Mouse (Mus musculus) embryonic facial prominence, embryonic 10.5 days (tissue): Measurements from ENCODE around the gene Gnat1. TPM values are rescaled to one million over a fixed set of nuclear protein-coding genes. Genes with fewer than 3 reads are reported as not detected.
A peak's percentile ranks its signal among the peaks of the same experiment; 100 is the strongest.
"Not testable (repeated sequence)": the region's sequence is repeated elsewhere in the genome, so short reads cannot be mapped to it uniquely, and the experiment has no call there.

ENCODE experiments used
- DNase-seq: peaks from one replicate; pipeline ENCODE4 v3.0.0-alpha.2; 2017; ENCODE audit warnings: low spot score
- H3K27ac ChIP-seq: fragments of 300-500 bp; sonication (generic); replicated peaks from 2 replicates; pipeline ENCODE4 v1.5.1; 2016; ENCODE audit warnings: mild to moderate bottlenecking
- H3K27me3 ChIP-seq: fragments of 300-500 bp; sonication (generic); replicated peaks from 2 replicates; pipeline ENCODE4 v1.6.1; 2016; ENCODE audit warnings: low read depth, mild to moderate bottlenecking; ENCODE audit not compliant: poor library complexity, severe bottlenecking
- H3K36me3 ChIP-seq: fragments of 300-500 bp; sonication (generic); replicated peaks from 2 replicates; pipeline ENCODE4 v1.6.1; 2016; ENCODE audit warnings: mild to moderate bottlenecking, moderate library complexity
- H3K4me1 ChIP-seq: fragments of 300-500 bp; sonication (generic); 2 replicates; pipeline ENCODE4 v1.6.1; 2016
- H3K4me3 ChIP-seq: fragments of 300-500 bp; sonication (generic); 2 replicates; pipeline ENCODE4 v1.5.1; 2016; ENCODE audit warnings: mild to moderate bottlenecking, moderate library complexity
- H3K9me3 ChIP-seq: fragments of 300-500 bp; sonication (generic); 2 replicates; pipeline ENCODE4 v1.6.1; 2016; ENCODE audit warnings: mild to moderate bottlenecking
- WGBS: fragments of 180-500 bp; shearing (Covaris S2); methylation state at CpG from one replicate; pipeline ENCODE4 v1.1.7; 2016; 5-methylcytosine and 5-hydroxymethylcytosine counted together
- polyA plus RNA-seq: library from polyadenylated mRNA; unstranded; fragments of >200 nt; fragmentation: Nextera tagmentation; extraction: Ambion mirVana; gene quantifications from 2 replicates; pipeline ENCODE4 v1.2.1, GENCODE M21; 2016

Gene Gnat1
- polyA plus RNA-seq, 1 experiment from 2014 or later: 3.4 TPM

DNA sequence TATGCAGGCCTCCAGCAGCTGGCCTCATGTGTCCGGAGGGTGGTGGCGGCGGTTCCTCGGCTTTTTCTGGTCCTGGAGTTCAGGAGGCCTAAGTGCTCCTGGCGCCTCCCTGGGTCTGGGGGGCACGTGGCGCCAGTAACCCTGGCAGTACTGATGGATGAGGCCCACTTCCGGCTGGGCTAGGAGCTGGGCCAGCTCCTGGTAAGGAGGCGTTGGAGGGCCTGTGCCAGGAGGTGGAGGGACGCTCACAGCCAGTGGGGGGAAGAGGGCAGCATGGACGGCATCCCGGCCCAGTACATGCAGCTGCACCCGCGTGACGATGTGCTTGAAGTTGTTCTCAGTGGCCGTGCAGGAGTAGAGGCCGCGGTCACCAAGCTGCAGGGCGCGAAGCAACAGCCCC lies 2.9 kb upstream of the Gnat1 start:
- H3K9me3 ChIP-seq: no peaks in the 10 kb centered on the region
- peaks cover 62% of the 10 kb centered on the region for H3K36me3 ChIP-seq
- 94% methylated on average over 20 of the region's 20 CpGs for WGBS
- H3K4me3 ChIP-seq: no peak overlapping the region
- DNase-seq: no peak
- H3K4me1 ChIP-seq: peaks cover 20% of the 10 kb centered on the region; the same call in 1 of the 2 replicates
- no peak overlapping the region for H3K27ac ChIP-seq
- H3K27me3 ChIP-seq: peaks cover 21% of the 10 kb centered on the region

DNA sequence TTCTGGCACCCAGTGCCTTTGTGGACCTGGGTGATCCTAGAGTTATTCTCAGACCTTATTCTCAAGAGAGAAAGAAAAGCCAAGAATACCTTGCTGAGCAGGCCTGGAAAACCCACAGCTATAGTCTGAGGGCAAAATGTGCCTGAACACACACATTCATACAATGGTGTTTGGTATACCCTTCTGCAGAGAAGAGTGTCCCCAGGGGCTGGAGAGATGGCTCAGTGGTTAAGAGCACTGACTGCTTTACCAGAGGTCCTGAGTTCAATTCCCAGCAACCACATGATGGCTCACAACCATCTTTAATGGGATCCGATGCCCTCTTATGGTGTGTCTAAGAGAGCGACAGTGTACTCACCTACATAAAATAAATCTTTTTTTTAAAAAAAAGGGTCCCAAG lies 651 bp downstream of the Gnat1 start:
- Histone ChIP-seq H3K4me3 (no peak overlapping the region), H3K27ac (no peak overlapping the region), H3K9me3 (no peaks in the 10 kb centered on the region), H3K27me3 (peaks cover 56% of the 10 kb centered on the region), H3K36me3 (peaks cover 26% of the 10 kb centered on the region), H3K4me1 (peaks cover 27% of the 10 kb centered on the region)
- DNase-seq: no peak
- WGBS: 91% methylated on average over 2 of the region's 2 CpGs

DNA sequence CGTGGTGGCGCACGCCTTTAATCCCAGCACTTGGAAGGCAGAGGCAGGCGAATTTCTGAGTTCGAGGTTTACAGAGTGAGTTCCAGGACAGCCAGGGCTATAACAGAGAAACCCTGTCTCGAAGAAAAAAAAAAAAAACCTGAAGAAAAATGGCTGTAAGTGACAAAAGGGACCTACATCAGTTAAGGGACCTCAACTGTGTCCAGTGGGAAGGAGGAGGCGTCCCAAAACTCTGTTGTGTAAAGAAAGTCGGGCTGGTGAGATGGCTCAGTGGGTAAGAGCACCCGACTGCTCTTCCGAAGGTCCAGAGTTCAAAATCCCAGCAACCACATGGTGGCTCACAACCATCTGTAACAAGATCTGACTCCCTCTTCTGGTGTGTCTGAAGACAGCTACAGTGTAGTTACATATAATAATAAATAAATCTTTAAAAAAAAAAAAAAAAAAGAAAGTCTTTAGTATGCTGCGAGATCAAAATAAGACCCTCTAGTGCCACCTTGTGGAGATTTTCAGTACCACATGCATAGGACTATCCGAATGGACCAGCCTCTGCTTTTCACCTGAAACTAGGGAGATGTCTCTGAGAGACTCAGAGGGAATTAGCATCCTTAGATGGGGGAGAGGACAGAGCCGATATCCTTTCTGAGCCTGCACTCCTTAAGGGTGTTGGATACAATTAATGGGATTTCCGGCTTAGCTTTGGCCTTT lies 1.5 kb downstream of the Gnat1 start:
- not testable (repeated sequence) for H3K9me3 ChIP-seq, H3K4me3 ChIP-seq, H3K27ac ChIP-seq
- H3K4me1 ChIP-seq: peaks cover 27% of the 10 kb centered on the region
- peaks cover 60% of the 10 kb centered on the region for H3K27me3 ChIP-seq
- peaks cover 18% of the 10 kb centered on the region for H3K36me3 ChIP-seq
- WGBS: 39% methylated on average over 14 of the region's 14 CpGs
- peak; percentile 67 for DNase-seq

DNA sequence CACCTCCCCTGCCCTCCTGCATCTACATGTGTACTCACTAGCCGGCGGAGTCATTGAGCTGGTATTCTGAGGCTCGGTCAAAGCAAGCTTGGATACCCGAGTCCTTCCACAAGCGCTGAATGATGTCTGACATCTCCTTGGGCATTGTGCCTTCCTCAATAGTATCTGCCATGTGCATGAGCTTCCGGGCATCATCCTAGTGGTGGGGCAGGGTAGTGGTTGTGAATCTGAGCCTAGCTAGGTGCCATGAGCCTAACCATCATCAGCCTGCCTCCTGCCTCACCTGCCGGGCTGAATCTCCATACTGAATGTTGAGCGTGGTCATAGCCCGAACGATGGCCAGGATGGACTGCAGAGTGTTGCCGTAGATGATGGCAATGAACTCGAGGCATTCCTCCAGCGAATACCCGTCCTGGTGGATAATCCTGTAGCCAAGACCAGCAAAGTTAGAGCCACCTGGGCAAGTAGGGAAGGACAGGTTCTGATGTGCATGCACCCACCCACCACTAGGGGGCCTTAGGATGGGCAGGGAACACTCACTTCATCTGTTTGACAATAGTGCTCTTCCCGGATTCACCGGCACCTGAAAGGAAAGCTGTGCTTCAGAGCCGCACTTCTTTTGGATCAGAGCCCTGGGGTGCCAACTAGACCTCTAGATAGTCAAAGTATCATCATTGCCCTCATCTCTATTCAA lies 2.3 kb downstream of the Gnat1 start:
- H3K4me1 ChIP-seq: peaks cover 27% of the 10 kb centered on the region
- H3K4me3 ChIP-seq: peak overlapping the region; percentile 52; the same call in 1 of the 2 replicates
- no peak overlapping the region for H3K27ac ChIP-seq
- 23% methylated on average over 17 of the region's 17 CpGs for WGBS
- peak; percentile 77 for DNase-seq
- no peaks in the 10 kb centered on the region for H3K9me3 ChIP-seq
- peaks cover 60% of the 10 kb centered on the region for H3K27me3 ChIP-seq
- H3K36me3 ChIP-seq: peaks cover 10% of the 10 kb centered on the region

DNA sequence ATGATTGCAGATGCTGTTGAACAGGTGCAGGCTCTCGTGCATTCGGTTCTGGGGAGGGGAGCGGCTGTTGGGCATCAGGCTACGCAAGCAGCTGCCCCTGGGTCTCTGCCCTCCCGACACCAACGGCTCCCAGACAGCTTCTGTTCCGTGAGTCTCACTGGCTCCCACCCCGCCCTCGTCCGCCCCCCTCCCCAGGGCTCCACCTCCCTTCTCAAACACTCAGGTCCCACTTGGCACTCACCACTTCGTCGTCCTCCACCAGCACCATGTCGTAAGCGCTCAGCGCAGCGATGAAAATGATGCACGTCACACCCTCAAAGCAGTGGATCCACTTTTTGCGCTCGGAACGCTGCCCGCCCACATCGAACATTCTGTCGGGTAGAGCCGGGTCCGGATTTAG lies 3.2 kb downstream of the Gnat1 start:
- DNase-seq: no peak
- peaks cover 27% of the 10 kb centered on the region for H3K4me1 ChIP-seq
- no peaks in the 10 kb centered on the region for H3K9me3 ChIP-seq
- no peak overlapping the region; the same call in 1 of the 2 replicates for H3K27ac ChIP-seq
- peaks cover under 1% of the 10 kb centered on the region for H3K36me3 ChIP-seq
- H3K4me3 ChIP-seq: peak overlapping the region; percentile 52
- H3K27me3 ChIP-seq: peaks cover 60% of the 10 kb centered on the region
- WGBS: 2% methylated on average over 25 of the region's 25 CpGs

DNA sequence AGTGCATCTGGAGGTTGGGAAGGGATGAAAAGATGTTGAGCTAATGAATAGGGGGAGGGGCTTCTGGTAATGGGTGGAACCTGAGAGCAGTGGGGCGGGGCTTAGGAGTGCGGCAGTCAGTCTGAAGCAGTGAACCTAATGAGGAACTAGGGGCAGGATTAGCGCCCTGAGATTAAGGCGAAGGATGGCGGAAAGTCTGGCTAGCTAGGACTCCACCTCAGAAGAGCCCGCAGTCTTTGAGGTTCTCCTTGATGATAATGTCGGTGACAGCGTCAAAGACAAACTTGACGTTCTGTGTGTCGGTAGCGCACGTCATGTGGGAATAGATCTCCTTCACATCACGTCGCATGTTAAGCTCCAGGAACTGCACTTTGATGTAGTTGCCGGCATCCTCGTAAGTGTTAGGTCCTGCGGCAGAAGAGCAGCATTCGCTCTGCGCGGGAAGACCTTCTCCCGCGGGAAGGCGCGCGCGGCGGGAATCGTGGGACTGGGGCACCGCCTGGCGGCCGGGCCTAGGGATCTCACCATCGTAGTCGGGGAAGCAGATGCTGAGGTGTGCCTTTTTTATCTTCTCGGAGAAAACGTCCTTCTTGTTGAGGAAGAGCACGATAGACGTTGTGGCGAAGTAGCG lies 3.7 kb downstream of the Gnat1 start:
- DNase-seq: peak; percentile 90
- peaks cover 60% of the 10 kb centered on the region for H3K27me3 ChIP-seq
- under 1% methylated on average over 39 of the region's 39 CpGs for WGBS
- H3K9me3 ChIP-seq: no peaks in the 10 kb centered on the region
- H3K36me3 ChIP-seq: no peaks in the 10 kb centered on the region
- H3K4me1 ChIP-seq: peaks cover 27% of the 10 kb centered on the region
- no peak overlapping the region; the same call in 1 of the 2 replicates for H3K27ac ChIP-seq
- H3K4me3 ChIP-seq: peak overlapping the region; percentile 52

DNA sequence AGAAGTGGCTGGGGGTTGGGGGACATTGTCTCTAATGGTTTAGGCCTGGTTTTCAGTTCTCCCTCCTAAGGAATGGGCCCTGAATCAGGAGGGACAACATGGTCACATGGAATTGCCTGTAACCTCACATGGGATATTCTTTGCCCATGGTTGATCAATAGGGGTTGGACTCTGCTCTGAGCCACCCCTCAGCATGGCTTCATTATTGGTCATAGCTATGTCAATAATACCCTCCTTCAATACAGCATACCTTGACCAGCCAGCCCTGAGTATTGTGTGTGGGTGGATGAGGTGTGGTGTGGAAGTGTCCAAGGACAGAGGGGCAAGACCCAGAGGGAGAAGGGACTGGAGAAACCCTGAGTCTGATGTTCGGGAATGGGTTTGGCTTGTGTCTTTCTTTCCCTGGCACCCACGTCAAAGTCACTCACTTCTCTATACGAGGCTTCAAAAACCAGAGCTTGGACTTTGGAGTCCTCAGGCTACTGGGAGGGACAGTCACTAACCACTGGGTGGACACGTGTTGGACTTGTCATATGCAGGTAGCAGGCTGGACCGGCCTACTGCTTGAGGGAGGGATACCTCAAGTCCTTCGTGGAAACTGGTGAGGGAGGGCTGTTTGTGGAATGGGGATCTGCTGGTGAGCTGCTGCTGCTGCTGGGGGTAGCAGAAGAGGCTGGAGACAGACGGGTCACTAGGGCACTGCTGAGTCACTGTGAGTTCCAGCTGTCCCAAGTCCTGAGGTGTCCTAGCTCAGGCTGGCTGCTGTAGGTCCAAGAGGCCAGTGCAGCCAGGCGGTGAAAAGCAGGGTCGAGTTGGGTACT lies 4.7 kb downstream of the Gnat1 start:
- Histone ChIP-seq H3K27me3 (peaks cover 63% of the 10 kb centered on the region), H3K27ac (0 out of 2 replicates have a peak overlapping the region, but pooled peaks have one; percentile 11), H3K4me3 (peak overlapping the region; percentile 52; the same call in 1 of the 2 replicates), H3K36me3 (no peaks in the 10 kb centered on the region), H3K4me1 (peaks cover 36% of the 10 kb centered on the region), H3K9me3 (no peaks in the 10 kb centered on the region)
- DNase-seq: no peak
- WGBS: 53% methylated on average over 9 of the region's 9 CpGs

DNA sequence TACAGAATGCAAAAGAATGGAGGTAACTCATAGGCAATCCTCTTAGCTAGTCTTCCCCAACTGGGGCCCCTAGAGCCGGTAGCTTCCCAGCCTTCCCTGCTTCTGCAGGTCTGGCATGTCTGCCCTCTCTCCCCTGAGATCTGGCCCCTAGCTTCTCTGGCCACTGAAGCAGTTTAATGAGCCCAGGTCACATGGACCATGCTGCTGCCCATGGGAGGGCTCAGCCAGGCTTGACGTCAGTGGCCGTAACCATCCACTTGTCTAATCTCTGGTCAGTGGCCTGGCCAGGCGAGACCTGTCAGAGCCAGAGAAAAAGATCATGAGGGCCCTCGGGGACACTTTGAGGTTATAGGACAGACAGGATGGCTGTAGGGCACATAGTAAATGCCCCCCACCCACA lies 9.3 kb downstream of the Gnat1 start:
- no peak overlapping the region for H3K27ac ChIP-seq
- DNase-seq: no peak
- H3K36me3 ChIP-seq: no peaks in the 10 kb centered on the region
- WGBS: 53% methylated on average over 5 of the region's 5 CpGs
- H3K4me3 ChIP-seq: no peak overlapping the region
- peaks cover 48% of the 10 kb centered on the region for H3K4me1 ChIP-seq
- H3K9me3 ChIP-seq: no peaks in the 10 kb centered on the region
- H3K27me3 ChIP-seq: peaks cover 66% of the 10 kb centered on the region

DNA sequence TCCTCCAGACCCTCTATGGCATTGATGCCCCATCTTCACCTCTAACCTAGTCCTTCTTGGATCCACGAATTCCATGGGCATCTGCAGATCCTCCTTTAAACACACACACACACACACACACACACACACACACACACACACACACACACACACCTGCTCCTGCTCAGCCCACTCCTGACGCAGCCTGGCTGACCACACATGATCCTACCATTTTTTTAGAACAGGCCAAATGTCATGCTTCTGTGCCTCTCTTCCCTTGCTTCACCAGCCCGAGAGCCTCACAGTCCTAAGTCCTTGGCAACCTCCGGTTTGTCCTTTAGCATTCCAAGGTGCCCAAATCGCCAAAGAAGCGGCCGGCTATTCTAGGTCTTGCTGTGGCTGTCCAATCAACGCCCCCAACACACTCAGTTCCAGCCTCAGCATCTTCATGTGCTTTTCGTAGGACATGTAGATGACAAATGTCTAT lies 10.0 kb downstream of the Gnat1 start, which contains the start of gene Slc38a3:
Gene Slc38a3, minus strand, starts transcription at position 51 of the 466 bp plus-strand sequence.
- 87% methylated on average over 9 of the region's 9 CpGs for WGBS
- Histone ChIP-seq H3K4me3 (no peak within 1 kb of the TSS), H3K27ac (no peak within 1 kb of the TSS), H3K4me1 (peaks cover 45% of the 10 kb centered on the region), H3K36me3 (no peaks in the 10 kb centered on the region), H3K27me3 (peaks cover 64% of the 10 kb centered on the region), H3K9me3 (no peaks in the 10 kb centered on the region)
- DNase-seq: no peak

DNA sequence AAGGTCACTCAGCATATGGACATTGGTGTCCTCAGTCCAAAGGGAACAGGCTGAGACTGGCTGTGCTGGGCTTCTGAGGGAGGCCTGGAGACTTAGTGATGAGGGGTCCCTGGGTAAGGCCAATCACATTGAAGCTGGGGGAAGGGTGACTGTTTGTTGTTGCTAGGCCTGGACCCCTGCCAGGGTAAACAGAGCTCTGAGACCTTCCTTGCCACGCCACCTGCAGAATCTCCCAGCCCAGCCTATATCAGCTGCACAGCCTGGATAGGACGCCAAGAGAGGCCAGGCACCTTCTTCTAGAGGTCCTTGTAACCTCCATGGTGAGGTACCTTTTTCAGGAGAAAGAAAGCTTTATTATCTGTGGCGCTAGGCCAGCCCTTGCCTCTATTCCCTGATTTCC lies 10.6 kb downstream of the Gnat1 start:
- H3K36me3 ChIP-seq: no peaks in the 10 kb centered on the region
- H3K27ac ChIP-seq: no peak overlapping the region
- 58% methylated on average over 3 of the region's 3 CpGs for WGBS
- DNase-seq: no peak
- H3K9me3 ChIP-seq: no peaks in the 10 kb centered on the region
- H3K4me1 ChIP-seq: peaks cover 48% of the 10 kb centered on the region
- H3K4me3 ChIP-seq: no peak overlapping the region
- peaks cover 58% of the 10 kb centered on the region for H3K27me3 ChIP-seq

DNA sequence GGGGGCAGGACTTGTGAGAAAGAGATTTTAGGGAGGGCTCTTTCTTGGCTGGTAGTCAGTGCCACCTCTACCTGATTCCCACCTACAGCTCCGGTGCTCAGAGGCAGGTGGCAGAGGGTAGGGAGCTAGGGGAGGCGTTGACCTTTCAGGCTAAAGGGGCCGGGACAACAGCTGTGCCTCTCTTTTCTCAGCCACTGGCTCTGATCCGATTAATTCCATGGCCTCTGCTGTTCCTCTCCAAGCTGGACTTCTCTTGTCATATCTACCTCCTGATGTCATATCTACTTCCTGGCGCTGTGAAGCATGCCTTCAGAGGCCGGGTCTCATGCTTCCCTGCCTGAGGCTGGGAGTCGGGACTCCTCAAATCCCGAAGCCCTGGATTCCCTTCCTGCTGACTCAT lies 11.5 kb downstream of the Gnat1 start:
- no peak for DNase-seq
- H3K27me3 ChIP-seq: peaks cover 54% of the 10 kb centered on the region

DNA sequence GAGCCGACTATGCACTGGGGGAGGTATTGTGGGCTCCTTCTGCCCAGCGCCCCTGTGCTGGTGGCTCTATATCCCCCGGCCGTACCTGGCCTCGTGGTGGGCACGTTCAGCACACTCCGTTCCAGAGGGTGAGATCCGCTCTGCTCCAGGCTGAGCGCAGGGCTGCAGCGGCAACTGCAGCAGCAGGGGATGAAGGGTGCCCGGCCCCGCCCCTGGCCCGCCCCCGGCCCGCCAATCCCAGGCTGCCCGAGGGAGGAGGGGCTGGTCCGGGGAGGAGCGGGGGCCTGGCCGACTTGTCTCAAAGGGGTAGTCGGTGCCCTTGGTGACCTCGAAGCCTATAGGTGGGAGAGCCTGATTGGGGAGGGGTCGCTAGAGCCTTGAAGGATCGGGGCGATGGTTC lies 12.3 kb downstream of the Gnat1 start:
- peaks cover 64% of the 10 kb centered on the region for H3K4me1 ChIP-seq
- under 1% methylated on average over 24 of the region's 24 CpGs for WGBS
- H3K27me3 ChIP-seq: peaks cover 54% of the 10 kb centered on the region
- H3K36me3 ChIP-seq: no peaks in the 10 kb centered on the region
- H3K9me3 ChIP-seq: no peaks in the 10 kb centered on the region
- peak overlapping the region; percentile 77 for H3K27ac ChIP-seq
- DNase-seq: peak; percentile 91
- peak overlapping the region; percentile 65 for H3K4me3 ChIP-seq

More for the DNA sequence above, 11.5 kb downstream of the Gnat1 start:
- Histone ChIP-seq H3K36me3 (no peaks in the 10 kb centered on the region), H3K4me3 (peak overlapping the region; percentile 65; the same call in 1 of the 2 replicates), H3K27ac (0 out of 2 replicates have a peak overlapping the region, but pooled peaks have one; percentile 77), H3K4me1 (peaks cover 57% of the 10 kb centered on the region), H3K9me3 (no peaks in the 10 kb centered on the region)
- WGBS: 30% methylated on average over 8 of the region's 8 CpGs
